Mouse (Mus musculus) hindbrain, embryonic 10.5 days (tissue): ENCODE data around the gene Serpinb7. TPM values are rescaled to one million over a fixed set of nuclear protein-coding genes. Genes with fewer than 3 reads are reported as not detected.

Experiments used
- DNase-seq: peaks from one replicate; pipeline ENCODE4 v3.0.0-alpha.2; 2017; ENCODE audit warnings: low spot score
- H3K27ac ChIP-seq: fragments of 300-500 bp; sonication (generic); 2 replicates; pipeline ENCODE4 v1.5.1; 2016; ENCODE audit warnings: mild to moderate bottlenecking, moderate library complexity
- H3K27me3 ChIP-seq: fragments of 300-500 bp; sonication (generic); 2 replicates; pipeline ENCODE4 v1.6.1; 2016; ENCODE audit warnings: mild to moderate bottlenecking; ENCODE audit not compliant: poor library complexity, insufficient read depth, severe bottlenecking
- H3K36me3 ChIP-seq: fragments of 300-500 bp; sonication (generic); 2 replicates; pipeline ENCODE4 v1.6.1; 2016; ENCODE audit warnings: mild to moderate bottlenecking, moderate library complexity
- H3K4me1 ChIP-seq: fragments of 300-500 bp; sonication (generic); replicated peaks from 2 replicates; pipeline ENCODE4 v1.6.1; 2016; ENCODE audit warnings: mild to moderate bottlenecking
- H3K4me3 ChIP-seq: fragments of 300-500 bp; sonication (generic); 2 replicates; pipeline ENCODE4 v1.5.1; 2016; ENCODE audit warnings: mild to moderate bottlenecking, moderate library complexity
- H3K9me3 ChIP-seq: fragments of 300-500 bp; sonication (generic); 2 replicates; pipeline ENCODE4 v1.6.1; 2016; ENCODE audit warnings: mild to moderate bottlenecking, moderate library complexity
- WGBS: fragments of 180-500 bp; shearing (Covaris S2); methylation state at CpG from one replicate; pipeline ENCODE4 v1.1.7; 2016; 5-methylcytosine and 5-hydroxymethylcytosine counted together
- polyA plus RNA-seq: library from polyadenylated mRNA; unstranded; fragments of >200 nt; fragmentation: Nextera tagmentation; extraction: Ambion mirVana; gene quantifications from 2 replicates; pipeline ENCODE4 v1.2.1, GENCODE M21; 2016

Serpinb7 gene
- polyA plus RNA-seq = 0.31 TPM in 1 of 2 replicates, not detected in the other

DNA sequence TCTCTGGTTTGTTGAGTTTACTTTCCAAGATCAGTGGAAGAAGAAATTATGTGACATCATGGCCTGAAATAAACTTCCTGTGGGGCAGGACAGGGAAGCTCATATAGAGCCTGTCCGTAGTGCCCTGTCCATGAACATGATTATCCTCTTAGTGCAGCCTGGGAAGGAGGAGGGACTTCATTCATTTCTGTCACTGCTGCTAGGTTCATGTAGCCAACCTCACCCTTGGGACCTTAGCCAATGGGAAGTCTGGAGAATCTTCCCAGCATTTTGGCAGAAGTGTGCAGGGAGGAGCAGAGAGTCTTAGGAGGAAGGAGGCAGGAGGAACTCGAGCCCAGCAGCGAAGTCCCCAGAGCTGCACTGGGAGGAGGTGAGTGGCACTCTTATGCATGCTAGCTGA, at the start of gene Serpinb7:
Gene Serpinb7, plus strand, starts transcription at position 301 of the 400 bp plus-strand sequence.
- H3K4me3 ChIP-seq = no peak within 1 kb of the TSS
- 92% methylated on average over 3 of the region's 3 CpGs for WGBS

DNA sequence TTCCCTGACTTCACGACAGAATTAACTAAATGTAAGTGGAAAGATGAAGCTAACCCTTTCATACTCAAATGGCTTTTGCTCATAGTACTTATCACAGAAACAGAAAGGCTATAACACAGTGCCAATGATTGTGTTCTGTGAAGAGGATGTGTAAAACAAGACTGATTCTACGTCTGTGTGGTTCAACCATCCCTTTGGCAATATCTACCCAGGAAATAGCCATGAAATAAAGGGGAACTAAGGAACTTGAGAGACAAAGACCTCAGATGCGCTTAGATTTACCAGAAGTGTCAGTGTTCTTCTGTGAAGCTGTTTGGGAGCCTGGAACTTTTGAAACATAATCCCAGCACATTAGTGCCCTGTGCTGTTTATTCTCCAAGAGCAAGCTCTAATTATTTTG, 49.1 kb upstream of the Serpinb7 start:
- no peaks in the 10 kb centered on the region for H3K27me3 ChIP-seq
- no peak for DNase-seq
- no peaks in the 10 kb centered on the region for H3K9me3 ChIP-seq
- H3K4me3 ChIP-seq = no peak overlapping the region
- no peaks in the 10 kb centered on the region for H3K36me3 ChIP-seq
- H3K27ac ChIP-seq = no peak overlapping the region
- H3K4me1 ChIP-seq = no peaks in the 10 kb centered on the region
- WGBS = 66% methylated on average over 3 of the region's 3 CpGs

More for the DNA sequence above, at the start of gene Serpinb7:
- no peaks in the 10 kb centered on the region for H3K9me3 ChIP-seq
- no peaks in the 10 kb centered on the region for H3K36me3 ChIP-seq
- no peaks in the 10 kb centered on the region for H3K4me1 ChIP-seq
- no peak for DNase-seq
- no peak within 1 kb of the TSS for H3K27ac ChIP-seq
- no peaks in the 10 kb centered on the region for H3K27me3 ChIP-seq

DNA sequence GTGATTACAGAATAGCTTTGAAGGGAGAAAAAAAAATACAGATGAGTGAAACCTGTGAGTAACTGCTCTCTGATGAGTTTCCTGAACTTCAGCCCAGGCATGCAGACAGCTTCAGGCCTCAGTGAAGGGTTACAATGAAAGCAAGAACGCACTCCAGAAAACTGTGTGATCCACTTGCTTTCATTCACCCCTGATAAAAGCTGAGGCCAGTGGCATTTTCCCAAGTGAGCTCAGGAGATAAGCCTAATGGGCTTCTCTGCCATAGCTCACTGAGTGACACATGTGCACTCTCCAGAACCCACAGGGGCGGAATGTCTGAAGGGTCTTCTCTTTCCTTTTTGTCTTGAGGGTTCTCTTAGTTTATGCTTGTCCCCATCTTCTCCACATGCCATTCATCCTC, 48.3 kb upstream of the Serpinb7 start:
- no peak overlapping the region for H3K27ac ChIP-seq
- 84% methylated on average over 2 of the region's 2 CpGs for WGBS
- H3K4me3 ChIP-seq = no peak overlapping the region
- H3K4me1 ChIP-seq = no peaks in the 10 kb centered on the region
- H3K36me3 ChIP-seq = no peaks in the 10 kb centered on the region
- no peak for DNase-seq
- no peaks in the 10 kb centered on the region for H3K9me3 ChIP-seq
- no peaks in the 10 kb centered on the region for H3K27me3 ChIP-seq

DNA sequence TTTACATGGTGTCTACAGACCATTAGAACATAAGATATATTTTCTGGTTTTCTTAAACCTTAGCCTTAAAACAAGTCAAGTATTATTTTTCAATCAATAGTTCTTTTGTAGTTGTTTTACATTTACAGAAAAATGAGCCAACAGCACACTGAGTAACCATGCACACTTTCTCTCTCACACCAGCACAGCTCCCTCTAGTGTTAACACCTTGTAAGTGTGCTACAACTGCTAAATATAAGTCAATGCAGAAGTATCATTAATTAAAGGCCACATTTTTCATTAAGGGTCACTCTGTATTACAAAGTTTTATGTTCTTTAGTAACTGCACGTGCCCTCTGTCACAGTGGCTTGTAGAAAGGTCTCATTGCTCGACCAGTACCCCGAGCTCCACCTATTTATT, 46.4 kb upstream of the Serpinb7 start:
- Histone ChIP-seq H3K9me3 (no peaks in the 10 kb centered on the region), H3K27ac (no peak overlapping the region), H3K4me1 (no peaks in the 10 kb centered on the region), H3K27me3 (no peaks in the 10 kb centered on the region), H3K4me3 (no peak overlapping the region), H3K36me3 (no peaks in the 10 kb centered on the region)
- 49% methylated on average over 3 of the region's 3 CpGs for WGBS
- no peak for DNase-seq

DNA sequence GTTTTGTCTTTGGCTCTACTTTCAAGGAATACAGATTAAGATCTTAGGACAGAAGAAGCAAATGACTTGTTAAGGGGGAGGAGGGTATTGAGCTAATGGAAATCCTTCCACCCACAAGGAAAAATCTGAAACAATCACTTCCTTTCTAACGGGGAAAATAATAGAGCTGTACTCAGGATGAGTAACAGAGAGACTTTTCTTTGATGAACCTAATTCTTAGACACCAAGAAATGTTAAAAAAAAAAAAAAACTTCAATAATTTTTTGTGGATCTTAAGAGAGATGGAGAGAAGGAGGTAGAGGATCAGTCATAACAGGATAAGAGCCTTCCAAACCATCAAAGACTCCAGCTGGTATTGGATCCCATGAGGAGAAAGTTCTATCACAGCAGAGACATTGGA, 38.6 kb upstream of the Serpinb7 start, which contains the start of gene Serpinb11:
Gene Serpinb11, plus strand, starts transcription at position 301 of the 400 bp plus-strand sequence.
- H3K4me1 ChIP-seq = no peaks in the 10 kb centered on the region
- no peak within 1 kb of the TSS for H3K27ac ChIP-seq
- no peaks in the 10 kb centered on the region for H3K9me3 ChIP-seq
- whole genome bisulfite sequencing = 73% methylated on average over 1 of the region's 1 CpGs
- H3K36me3 ChIP-seq = no peaks in the 10 kb centered on the region
- H3K4me3 ChIP-seq = no peak within 1 kb of the TSS
- DNase-seq = no peak
- H3K27me3 ChIP-seq = no peaks in the 10 kb centered on the region

DNA sequence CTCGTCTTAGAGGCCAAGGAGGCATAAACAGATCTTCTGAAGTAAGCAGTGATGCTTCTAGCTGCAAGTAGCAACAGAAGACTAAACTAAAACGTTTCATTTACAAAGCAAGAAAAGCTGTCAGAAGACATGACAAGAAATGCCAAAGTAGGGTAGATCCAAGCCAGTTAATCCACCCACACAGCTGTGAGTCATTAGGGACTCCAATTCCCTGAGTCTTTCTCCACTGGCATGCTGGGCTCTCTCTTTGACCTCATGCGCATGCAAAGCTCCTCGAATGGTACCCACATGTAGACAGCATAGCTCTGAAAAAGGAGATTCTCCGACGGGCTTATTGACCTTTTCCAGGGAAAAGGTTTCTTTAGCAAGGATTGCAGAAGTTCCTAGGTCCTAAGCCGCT, 33.5 kb upstream of the Serpinb7 start:
- Histone ChIP-seq H3K4me3 (no peak overlapping the region), H3K4me1 (no peaks in the 10 kb centered on the region), H3K36me3 (no peaks in the 10 kb centered on the region), H3K27ac (no peak overlapping the region), H3K27me3 (no peaks in the 10 kb centered on the region), H3K9me3 (no peaks in the 10 kb centered on the region)
- DNase-seq = no peak
- 64% methylated on average over 7 of the region's 7 CpGs for WGBS

DNA sequence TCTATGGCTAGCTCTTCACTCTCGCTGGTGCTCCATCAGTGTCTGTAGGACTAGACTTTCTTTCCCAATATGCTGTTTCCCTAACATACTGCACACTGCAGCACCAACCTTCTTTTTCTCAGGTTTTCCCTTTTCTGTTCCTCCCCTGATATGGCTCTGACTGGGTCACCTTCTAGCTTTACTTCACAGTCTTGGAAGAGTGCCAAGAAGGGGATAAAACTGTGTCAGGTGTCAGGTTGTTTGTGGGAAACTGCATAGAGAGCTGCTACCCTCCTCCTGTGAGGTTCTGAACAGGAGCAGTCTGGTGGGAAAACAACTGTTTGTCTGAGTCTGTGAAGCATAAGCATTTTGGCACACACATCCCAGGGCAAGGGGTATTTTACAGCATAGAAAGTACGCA, 30.5 kb upstream of the Serpinb7 start:
- WGBS = 81% methylated on average over 2 of the region's 2 CpGs
- Histone ChIP-seq H3K9me3 (no peaks in the 10 kb centered on the region), H3K36me3 (no peaks in the 10 kb centered on the region), H3K27ac (no peak overlapping the region), H3K27me3 (no peaks in the 10 kb centered on the region), H3K4me3 (no peak overlapping the region), H3K4me1 (no peaks in the 10 kb centered on the region)
- DNase-seq = no peak

DNA sequence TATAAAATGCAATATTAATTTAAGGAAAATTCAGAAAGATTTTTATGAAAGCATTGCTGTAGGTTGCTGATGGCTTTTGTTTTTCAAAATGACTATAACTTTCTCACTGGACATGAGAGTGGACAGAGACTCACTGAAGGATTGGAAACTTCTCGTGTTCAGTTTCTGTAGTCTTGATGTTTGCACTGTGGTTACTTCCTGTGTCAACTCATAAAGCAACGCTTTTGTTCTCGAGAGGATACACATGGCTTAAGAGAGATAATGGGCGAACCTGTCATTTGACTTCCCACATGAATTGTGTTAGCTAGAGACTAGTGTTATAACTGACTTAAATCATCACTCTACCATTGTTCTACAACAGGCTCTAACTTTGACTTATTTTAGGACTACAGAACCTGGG, 22.5 kb upstream of the Serpinb7 start:
- no peak overlapping the region for H3K4me3 ChIP-seq
- H3K27ac ChIP-seq = no peak overlapping the region
- no peaks in the 10 kb centered on the region for H3K9me3 ChIP-seq
- WGBS = 82% methylated on average over 4 of the region's 4 CpGs
- no peaks in the 10 kb centered on the region for H3K36me3 ChIP-seq
- H3K27me3 ChIP-seq = no peaks in the 10 kb centered on the region
- DNase-seq = no peak
- no peaks in the 10 kb centered on the region for H3K4me1 ChIP-seq

DNA sequence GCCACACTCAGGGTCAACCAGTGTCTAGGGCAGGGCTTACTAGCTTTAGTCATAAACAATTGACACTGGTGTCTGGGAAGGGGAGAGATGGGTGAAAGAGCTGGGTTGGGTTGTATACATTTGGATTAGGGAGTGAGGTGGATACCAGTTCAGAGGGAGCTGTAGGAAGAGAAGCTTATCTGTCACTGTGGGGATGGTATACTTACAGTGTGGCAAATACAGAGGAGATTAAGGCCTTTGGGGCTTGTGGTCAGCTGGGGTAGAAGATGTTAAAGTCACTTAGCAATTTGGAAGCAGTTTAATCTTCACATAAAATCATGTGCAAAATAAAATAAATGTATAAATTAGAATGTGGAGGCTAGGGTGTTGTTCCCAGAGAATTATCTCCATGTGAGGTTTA, 21.1 kb upstream of the Serpinb7 start:
- H3K4me3 ChIP-seq = no peak overlapping the region
- H3K27me3 ChIP-seq = no peaks in the 10 kb centered on the region
- no peaks in the 10 kb centered on the region for H3K9me3 ChIP-seq
- no peaks in the 10 kb centered on the region for H3K36me3 ChIP-seq
- H3K27ac ChIP-seq = no peak overlapping the region
- H3K4me1 ChIP-seq = no peaks in the 10 kb centered on the region
- no peak for DNase-seq

DNA sequence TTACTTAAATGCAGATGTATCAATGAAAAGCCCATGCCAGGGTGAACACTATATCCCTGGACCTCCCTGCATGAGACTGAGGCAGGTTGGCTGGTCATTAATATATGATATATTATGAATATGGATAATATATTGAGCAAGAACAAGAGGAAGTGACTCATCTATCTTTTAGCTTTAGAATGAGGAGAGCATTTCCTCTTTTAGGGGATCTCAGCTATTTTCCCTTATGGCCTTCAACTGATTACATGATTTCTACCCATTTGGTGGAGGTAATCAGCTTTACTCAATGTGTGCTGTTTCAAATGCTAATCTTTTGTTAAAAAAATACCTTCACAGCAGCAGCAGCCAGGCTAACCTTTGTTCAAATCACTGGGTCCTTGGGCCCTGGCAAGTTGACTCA, 18.0 kb upstream of the Serpinb7 start:
- no peaks in the 10 kb centered on the region for H3K36me3 ChIP-seq
- no peaks in the 10 kb centered on the region for H3K4me1 ChIP-seq
- no peaks in the 10 kb centered on the region for H3K27me3 ChIP-seq
- H3K9me3 ChIP-seq = no peaks in the 10 kb centered on the region
- H3K4me3 ChIP-seq = no peak overlapping the region
- no peak for DNase-seq
- H3K27ac ChIP-seq = no peak overlapping the region

DNA sequence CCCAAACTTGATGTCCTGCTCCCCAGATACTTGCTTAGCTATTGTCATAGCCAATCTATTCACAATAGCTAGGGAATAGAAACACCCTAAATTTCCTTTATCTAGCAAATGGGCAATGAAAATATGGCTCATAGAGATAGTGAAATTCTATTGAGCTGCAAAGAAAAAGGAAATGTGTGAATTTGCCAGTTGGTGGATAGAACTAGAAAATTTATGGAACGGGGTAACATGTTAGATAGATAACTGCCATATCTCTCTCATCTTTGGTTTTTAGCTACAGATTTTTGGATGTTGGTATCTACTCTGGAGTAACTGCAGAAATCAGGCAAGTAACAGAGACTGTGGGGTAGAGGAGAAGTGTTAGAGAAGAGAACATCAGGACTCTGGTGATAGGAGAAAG, 17.1 kb upstream of the Serpinb7 start:
- Histone ChIP-seq H3K27ac (no peak overlapping the region), H3K9me3 (no peaks in the 10 kb centered on the region), H3K36me3 (no peaks in the 10 kb centered on the region), H3K4me3 (no peak overlapping the region), H3K27me3 (no peaks in the 10 kb centered on the region), H3K4me1 (no peaks in the 10 kb centered on the region)
- 93% methylated on average over 1 of the region's 1 CpGs for WGBS
- no peak for DNase-seq

DNA sequence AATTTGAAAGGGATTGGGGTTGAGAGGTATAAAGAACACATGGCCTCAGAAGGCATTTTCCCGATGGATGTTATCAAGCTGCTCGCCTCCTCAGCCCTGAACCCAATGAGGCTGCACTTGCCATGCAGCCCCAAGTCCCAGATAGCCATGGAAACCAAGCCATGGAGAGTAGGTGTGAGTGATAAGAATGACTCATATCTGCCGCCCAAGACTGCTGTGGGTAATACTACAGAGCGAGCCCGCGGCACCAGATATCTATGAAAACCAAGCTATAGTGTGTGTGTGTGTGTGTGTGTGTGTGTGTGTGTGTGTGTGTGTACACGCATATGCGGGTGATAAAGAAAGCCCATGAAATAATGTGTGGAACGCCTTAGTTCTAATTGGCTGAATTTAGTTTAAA, 14.9 kb upstream of the Serpinb7 start:
- H3K4me3 ChIP-seq = no peak overlapping the region
- no peaks in the 10 kb centered on the region for H3K4me1 ChIP-seq
- H3K27ac ChIP-seq = no peak overlapping the region
- WGBS = 92% methylated on average over 9 of the region's 9 CpGs
- H3K27me3 ChIP-seq = no peaks in the 10 kb centered on the region
- no peaks in the 10 kb centered on the region for H3K9me3 ChIP-seq
- DNase-seq = no peak
- H3K36me3 ChIP-seq = no peaks in the 10 kb centered on the region

DNA sequence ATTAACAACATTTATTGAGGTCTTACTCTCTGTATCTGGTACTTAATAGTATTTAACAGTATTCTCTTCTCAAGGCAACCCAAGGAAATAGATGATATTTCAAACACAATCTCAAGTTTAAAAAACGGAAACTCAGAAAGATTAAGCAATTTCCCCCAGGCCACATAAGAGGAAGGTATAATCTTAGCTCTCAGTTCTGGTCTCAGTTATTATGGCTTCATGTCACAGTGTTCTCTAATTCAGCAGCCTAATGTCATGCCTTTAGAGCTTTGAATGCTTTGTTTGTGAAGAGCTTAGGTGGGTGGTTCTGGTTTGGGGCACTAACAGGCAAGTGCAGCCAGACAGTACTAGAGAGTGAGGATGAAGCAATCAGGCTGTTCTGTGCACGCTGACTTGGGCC, 9.7 kb upstream of the Serpinb7 start:
- Histone ChIP-seq H3K27me3 (no peaks in the 10 kb centered on the region), H3K4me1 (no peaks in the 10 kb centered on the region), H3K9me3 (no peaks in the 10 kb centered on the region), H3K36me3 (no peaks in the 10 kb centered on the region), H3K27ac (no peak overlapping the region), H3K4me3 (no peak overlapping the region)
- 82% methylated on average over 2 of the region's 2 CpGs for WGBS
- no peak for DNase-seq

DNA sequence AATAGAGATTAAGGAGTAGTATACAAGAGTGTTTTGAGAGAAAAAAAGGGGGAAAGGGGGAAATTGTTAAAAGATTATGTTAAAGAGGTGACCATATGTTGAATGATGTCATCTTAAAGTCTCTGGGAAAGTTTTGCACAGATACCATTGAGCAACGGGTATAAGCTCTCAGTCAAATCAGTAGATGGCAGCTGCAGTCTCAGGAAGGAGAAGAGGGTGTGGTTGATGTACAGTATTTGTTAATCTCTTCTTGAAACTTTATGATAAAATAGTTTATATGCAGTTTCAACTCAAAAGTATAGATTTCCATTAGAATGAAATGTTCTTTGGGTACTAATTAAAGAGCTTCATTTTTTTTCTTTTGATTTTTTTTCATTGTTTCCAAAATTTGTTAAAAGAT, 2.0 kb upstream of the Serpinb7 start:
- H3K27me3 ChIP-seq = no peaks in the 10 kb centered on the region
- DNase-seq = no peak
- no peaks in the 10 kb centered on the region for H3K36me3 ChIP-seq
- H3K9me3 ChIP-seq = no peaks in the 10 kb centered on the region
- H3K4me3 ChIP-seq = no peak overlapping the region
- WGBS = 81% methylated on average over 1 of the region's 1 CpGs
- H3K4me1 ChIP-seq = no peaks in the 10 kb centered on the region
- H3K27ac ChIP-seq = no peak overlapping the region
